Mouse (Mus musculus): ENCODE results near the gene Kif24.
A peak's percentile ranks its signal among the peaks of the same experiment; 100 is the strongest.

The Kif24 gene

GRCm38 (mm10) chr4:41348584-41349198 lies 116.0 kb downstream of the Kif24 start, which contains the start of gene Ubap1:
TSS of gene Ubap1 (plus strand) at chr4:41348996.
- DNase-seq (ENCODE audit: low read depth, low spot score) = peak; percentile 94

GRCm38 (mm10) chr4:41347839-41348238 lies 116.8 kb downstream of the Kif24 start:
- DNase-seq (ENCODE audit: low read depth, low spot score) = no peak

GRCm38 (mm10) chr4:41346011-41346410 lies 118.7 kb downstream of the Kif24 start:
- no peak for DNase-seq (ENCODE audit: low read depth, low spot score)

- no peak for DNase-seq (ENCODE audit: low read depth, low spot score)
These were observed 123.7 kb downstream of the Kif24 start for GRCm38 (mm10) chr4:41340912-41341550.
